Mouse (Mus musculus) myocyte (in vitro differentiated cells): Measurements from ENCODE around the gene Iqgap1. TPM values are rescaled to one million over a fixed set of nuclear protein-coding genes. Genes with fewer than 3 reads are reported as not detected.

Source experiments
- H3K27me3 ChIP-seq: one replicate; pipeline ENCODE4 v1.6.1; 2011; ENCODE audit not compliant: control insufficient read depth, insufficient read depth, insufficient read length
- H3K36me3 ChIP-seq: one replicate; pipeline ENCODE4 v1.6.1; 2011; ENCODE audit not compliant: control insufficient read depth, insufficient read depth
- H3K4me2 ChIP-seq: one replicate; pipeline ENCODE4 v1.6.1; 2011; ENCODE audit warnings: low read depth, control low read depth
- H3K4me3 ChIP-seq: one replicate; pipeline ENCODE4 v1.5.1; 2011; ENCODE audit warnings: mild to moderate bottlenecking, control low read depth, moderate library complexity
- H3K79me2 ChIP-seq: one replicate; pipeline ENCODE4 v1.6.1; 2011; ENCODE audit not compliant: control insufficient read depth, insufficient read depth
- H3ac ChIP-seq: one replicate; pipeline ENCODE4 v1.6.1; 2011; ENCODE audit not compliant: control insufficient read depth, insufficient read length
- CEBPB ChIP-seq: IDR thresholded peaks from 2 replicates; pipeline ENCODE4 v1.6.1; 2011; ENCODE audit warnings: mild to moderate bottlenecking, moderate library complexity; ENCODE audit not compliant: poor library complexity, insufficient read depth, severe bottlenecking
- E2F4 ChIP-seq: IDR thresholded peaks from one replicate; pipeline ENCODE4 v1.6.1; 2011; ENCODE audit warnings: mild to moderate bottlenecking, control low read depth, moderate library complexity; ENCODE audit not compliant: insufficient read depth
- MAX ChIP-seq: IDR thresholded peaks from one replicate; pipeline ENCODE4 v1.6.1; 2011; ENCODE audit warnings: low read depth, mild to moderate bottlenecking, control low read depth
- MYOD1 ChIP-seq, 3 experiments: IDR thresholded peaks; one replicate each; pipeline ENCODE4 v1.6.1; 2011; ENCODE audit warnings: control low read depth in 2 of 3, low read depth in 2 of 3, mild to moderate bottlenecking in 2 of 3, moderate library complexity in 1 of 3; ENCODE audit not compliant: insufficient read length in 2 of 3, control insufficient read depth in 1 of 3
- MYOG ChIP-seq, 3 experiments: IDR thresholded peaks; one replicate each; pipeline ENCODE4 v1.6.1; 2011; ENCODE audit warnings: control low read depth in 2 of 3, low read depth in 2 of 3, mild to moderate bottlenecking in 2 of 3; ENCODE audit not compliant: insufficient read length in 2 of 3, control insufficient read depth in 1 of 3, insufficient read depth in 1 of 3
- POLR2A ChIP-seq: IDR thresholded peaks from one replicate; pipeline ENCODE4 v1.6.1; 2011; ENCODE audit warnings: low read depth, mild to moderate bottlenecking, control low read depth, moderate library complexity; ENCODE audit not compliant: insufficient read length
- POLR2AphosphoS2 ChIP-seq: IDR thresholded peaks from one replicate; pipeline ENCODE4 v1.6.1; 2011; ENCODE audit warnings: low read depth, control low read depth; ENCODE audit not compliant: insufficient read length
- REST ChIP-seq: IDR thresholded peaks from one replicate; pipeline ENCODE4 v1.6.1; 2011; ENCODE audit warnings: mild to moderate bottlenecking, control low read depth, moderate library complexity; ENCODE audit not compliant: insufficient read depth, insufficient read length
- SRF ChIP-seq: IDR thresholded peaks from one replicate; pipeline ENCODE4 v1.6.1; 2011; ENCODE audit warnings: low read depth; ENCODE audit not compliant: control insufficient read depth, insufficient read length
- TCF12 ChIP-seq: IDR thresholded peaks from one replicate; pipeline ENCODE4 v1.6.1; 2011; ENCODE audit warnings: mild to moderate bottlenecking, control low read depth; ENCODE audit not compliant: poor library complexity, insufficient read depth, severe bottlenecking
- TCF3 ChIP-seq: IDR thresholded peaks from one replicate; pipeline ENCODE4 v1.6.1; 2011; ENCODE audit warnings: low read depth, control low read depth; ENCODE audit not compliant: insufficient read length
- USF1 ChIP-seq: IDR thresholded peaks from one replicate; pipeline ENCODE4 v1.6.1; 2011; ENCODE audit warnings: low read depth, mild to moderate bottlenecking, control low read depth, moderate library complexity
- polyA plus RNA-seq: library from polyadenylated mRNA; unstranded; fragments of >200 nt; fragmentation: generic; extraction: Trizol; gene quantifications from one replicate; pipeline ENCODE4 v1.2.1, GENCODE M21; 2012; ENCODE audit warnings: missing spikeins

The Iqgap1 gene
- polyA plus RNA-seq, 1 experiment, result 61.7 TPM

DNA sequence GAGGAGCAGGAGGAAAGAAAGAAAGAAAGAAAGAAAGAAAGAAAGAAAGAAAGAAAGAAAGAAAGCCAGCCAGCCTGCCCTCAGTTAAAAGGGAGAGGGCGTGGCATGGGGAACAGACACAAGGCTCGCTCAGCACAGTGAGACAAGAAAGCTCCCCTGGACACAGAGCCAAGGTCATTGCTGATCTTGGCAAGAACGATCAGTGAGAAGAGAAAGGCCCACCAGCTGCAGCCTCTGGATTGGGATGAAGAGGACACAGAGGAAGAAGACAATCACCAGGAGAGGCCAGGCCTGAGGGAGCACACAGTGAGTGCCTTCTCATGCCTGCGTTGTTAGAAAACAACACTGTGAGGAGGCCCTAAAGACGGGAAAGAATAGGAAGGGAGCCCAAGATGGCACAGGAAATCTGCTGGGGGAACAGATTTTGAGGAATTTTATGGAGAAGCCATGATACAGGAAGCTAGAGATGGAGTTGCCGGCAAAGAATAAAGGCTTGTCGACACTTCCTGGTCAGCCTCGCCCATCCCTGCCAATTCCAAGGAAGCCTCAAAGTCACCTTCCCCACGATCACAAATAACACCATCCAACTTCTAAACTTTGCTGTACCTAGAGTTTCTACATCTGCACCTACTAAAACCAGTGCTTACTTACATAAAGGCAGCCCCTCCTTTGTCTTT is 44.2 kb downstream of the Iqgap1 start:
- Histone ChIP-seq H3K4me2 (peak overlapping the region; percentile 59), H3K4me3 (no peak overlapping the region), H3ac (no peak overlapping the region), H3K36me3 (no peaks in the 10 kb centered on the region), H3K27me3 (no peaks in the 10 kb centered on the region), H3K79me2 (peaks cover 98% of the 10 kb centered on the region)
- TF ChIP-seq E2F4, result no peak
- TF ChIP-seq REST, result no peak
- no peak for TF ChIP-seq CEBPB
- no peak for TF ChIP-seq MAX
- TF ChIP-seq SRF, result no peak
- TF ChIP-seq MYOD1 (IDR thresholded peaks at IDR 0.05; ENCODE audit: control insufficient read depth in 1 of 3, insufficient read length in 2 of 3, low read depth in 2 of 3), result no peak
- TF ChIP-seq POLR2AphosphoS2, result no peak
- TF ChIP-seq MYOG (IDR thresholded peaks at IDR 0.05; ENCODE audit: control insufficient read depth in 1 of 3, insufficient read depth in 1 of 3, insufficient read length in 2 of 3, low read depth in 2 of 3), result no peak
- TF ChIP-seq USF1, result no peak
- no peak for TF ChIP-seq TCF3
- no peak for TF ChIP-seq POLR2A
- no peak for TF ChIP-seq TCF12

DNA sequence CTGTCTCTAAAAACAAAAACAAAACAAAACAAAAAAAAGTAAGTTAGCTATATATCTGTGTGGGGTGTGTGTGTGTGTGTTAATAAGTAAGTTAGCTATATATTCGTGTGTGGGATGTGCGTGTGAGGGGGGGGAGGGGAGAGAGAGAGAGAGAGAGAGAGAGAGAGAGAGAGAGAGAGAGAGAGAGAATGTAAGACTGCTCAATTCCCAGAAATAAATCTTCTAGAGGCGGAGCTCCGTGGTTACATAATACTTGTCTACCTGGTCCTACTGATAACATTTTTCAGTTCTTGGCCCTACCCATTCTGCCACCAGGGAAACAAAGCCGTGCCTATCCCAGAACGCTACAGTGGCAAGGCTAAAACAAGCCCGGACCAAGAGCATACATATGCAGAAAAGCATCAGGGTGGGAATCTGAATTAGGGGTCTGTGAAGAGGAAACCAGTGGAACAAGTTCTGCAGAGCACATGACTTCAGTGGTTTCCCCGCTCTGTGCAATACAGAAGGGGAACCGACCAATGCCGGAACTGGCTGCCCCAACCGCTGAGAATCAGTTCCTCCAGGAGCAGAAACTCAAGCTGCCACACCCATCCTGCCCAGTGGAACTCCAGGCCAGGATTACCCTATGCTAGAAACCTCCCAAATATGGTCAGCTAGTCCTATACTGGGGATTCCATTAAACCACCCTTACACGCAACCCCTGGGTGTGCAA is 46.7 kb downstream of the Iqgap1 start:
- Histone ChIP-seq H3K4me2 (peak overlapping the region; percentile 27), H3K4me3 (no peak overlapping the region), H3ac (no peak overlapping the region), H3K79me2 (peaks cover 94% of the 10 kb centered on the region), H3K27me3 (no peaks in the 10 kb centered on the region), H3K36me3 (no peaks in the 10 kb centered on the region)
- peak; percentile 76 for TF ChIP-seq SRF
- no peak for TF ChIP-seq POLR2A

DNA sequence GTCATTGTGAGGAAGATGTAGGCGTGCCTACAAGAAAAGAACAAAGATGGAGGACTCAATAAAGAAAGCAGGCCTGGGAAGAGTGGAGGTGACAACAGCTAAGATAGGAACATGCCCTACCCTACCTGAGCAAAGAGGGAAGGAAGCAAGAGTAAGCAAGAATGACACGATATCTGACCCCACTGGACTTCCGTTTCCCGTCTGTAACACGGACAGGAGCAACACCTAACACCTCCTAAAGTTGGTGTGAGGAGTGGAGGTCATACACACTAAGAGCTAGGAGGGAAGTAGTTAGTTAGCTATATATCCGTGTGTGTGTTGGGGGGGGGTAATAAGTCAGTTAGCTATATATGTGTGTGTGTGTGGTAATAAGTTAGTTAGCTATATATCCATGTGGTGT is 47.4 kb downstream of the Iqgap1 start:
- no peak overlapping the region for H3K4me3 ChIP-seq
- TF ChIP-seq REST (no peak), E2F4 (no peak), MYOG (IDR thresholded peaks at IDR 0.05; ENCODE audit: control insufficient read depth in 1 of 3, insufficient read depth in 1 of 3, insufficient read length in 2 of 3, low read depth in 2 of 3) (no peak)
- no peak overlapping the region for H3ac ChIP-seq
- H3K4me2 ChIP-seq, result no peak overlapping the region
- no peaks in the 10 kb centered on the region for H3K27me3 ChIP-seq
- H3K36me3 ChIP-seq, result no peaks in the 10 kb centered on the region
- peaks cover 91% of the 10 kb centered on the region for H3K79me2 ChIP-seq

DNA sequence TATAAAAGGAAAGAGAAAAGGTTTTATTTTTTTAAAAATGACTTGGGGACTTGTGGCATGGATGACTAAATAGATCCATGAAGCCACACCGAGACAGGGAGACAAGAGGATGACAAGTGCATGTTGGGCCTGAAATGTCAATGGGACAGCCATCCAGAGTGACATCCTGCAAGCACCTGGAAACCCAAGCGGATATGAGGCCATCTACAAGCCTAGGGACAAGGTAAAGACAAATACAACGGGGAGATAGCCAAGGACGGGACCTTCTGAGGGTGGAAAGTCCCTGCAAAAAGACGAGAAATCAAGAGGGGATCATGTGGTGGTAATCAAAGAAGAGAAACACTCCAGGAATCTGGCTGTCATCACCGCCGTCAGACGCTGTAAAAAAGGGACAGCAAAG is 48.6 kb downstream of the Iqgap1 start:
- no peak overlapping the region for H3K4me3 ChIP-seq
- H3K27me3 ChIP-seq, result no peaks in the 10 kb centered on the region
- no peaks in the 10 kb centered on the region for H3K36me3 ChIP-seq
- H3ac ChIP-seq, result no peak overlapping the region
- no peak for TF ChIP-seq TCF3
- TF ChIP-seq REST, result no peak
- no peak for TF ChIP-seq SRF
- no peak for TF ChIP-seq CEBPB
- no peak for TF ChIP-seq MYOD1 (IDR thresholded peaks at IDR 0.05; ENCODE audit: control insufficient read depth in 1 of 3, insufficient read length in 2 of 3, low read depth in 2 of 3)
- no peak for TF ChIP-seq MAX
- TF ChIP-seq E2F4, result no peak
- no peak for TF ChIP-seq TCF12
- TF ChIP-seq USF1, result no peak
- TF ChIP-seq POLR2AphosphoS2, result no peak
- no peak for TF ChIP-seq MYOG (IDR thresholded peaks at IDR 0.05; ENCODE audit: control insufficient read depth in 1 of 3, insufficient read depth in 1 of 3, insufficient read length in 2 of 3, low read depth in 2 of 3)
- TF ChIP-seq POLR2A, result no peak
- no peak overlapping the region for H3K4me2 ChIP-seq
- H3K79me2 ChIP-seq, result peaks cover 91% of the 10 kb centered on the region

DNA sequence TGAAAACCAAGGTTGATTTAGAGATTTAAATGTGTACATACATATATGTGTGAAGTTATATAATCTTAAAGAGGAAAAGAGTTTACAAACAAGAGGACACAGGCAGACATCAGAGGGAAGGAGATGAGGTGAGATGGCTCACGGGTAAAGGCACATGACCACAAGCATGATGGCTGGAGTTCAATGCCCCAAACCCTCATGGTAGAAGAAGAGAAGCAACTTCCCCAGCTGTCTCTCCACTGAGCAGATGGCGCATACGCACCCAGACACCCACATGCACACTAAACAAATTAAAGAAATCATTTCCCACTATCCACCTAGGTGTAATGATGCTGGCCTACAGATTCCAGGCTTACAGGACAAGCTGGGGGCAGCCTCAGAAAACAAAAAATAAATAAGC is 49.7 kb downstream of the Iqgap1 start:
- peak overlapping the region; percentile 83 for H3K4me2 ChIP-seq
- H3ac ChIP-seq, result no peak overlapping the region
- no peaks in the 10 kb centered on the region for H3K36me3 ChIP-seq
- H3K4me3 ChIP-seq, result no peak overlapping the region
- no peaks in the 10 kb centered on the region for H3K27me3 ChIP-seq
- peaks cover 91% of the 10 kb centered on the region for H3K79me2 ChIP-seq
- TF ChIP-seq MAX, result no peak
- TF ChIP-seq SRF, result no peak
- no peak for TF ChIP-seq TCF3
- TF ChIP-seq MYOG (IDR thresholded peaks at IDR 0.05; ENCODE audit: control insufficient read depth in 1 of 3, insufficient read depth in 1 of 3, insufficient read length in 2 of 3, low read depth in 2 of 3), result peak in 1 of 3 experiments; percentile 50
- TF ChIP-seq MYOD1 (IDR thresholded peaks at IDR 0.05; ENCODE audit: control insufficient read depth in 1 of 3, insufficient read length in 2 of 3, low read depth in 2 of 3), result peak in 2 of 3 experiments; percentile 32 to 41
